Mouse (Mus musculus) hindbrain, embryonic 14.5 days (tissue): ENCODE results near the gene Cramp1l. TPM values are rescaled to one million over a fixed set of nuclear protein-coding genes. Genes with fewer than 3 reads are reported as not detected.

Source experiments
- polyA plus RNA-seq: library from polyadenylated mRNA; unstranded; fragments of >200 nt; fragmentation: Nextera tagmentation; extraction: Ambion mirVana; gene quantifications from 2 replicates; pipeline ENCODE4 v1.2.1, GENCODE M21; 2014

Gene Cramp1l
- polyA plus RNA-seq, 1 experiment from 2014 or later = 8.0 TPM

Other genes with a start within 250 kb of the Cramp1l start
- not detected in 2 replicates for gene Meiob, start 211.5 kb downstream of the Cramp1l start, polyA plus RNA-seq
- gene Hagh, start 175.6 kb downstream of the Cramp1l start, polyA plus RNA-seq = 71.5 and 73.0 TPM in 2 replicates
- gene Fahd1, start 165.4 kb downstream of the Cramp1l start, polyA plus RNA-seq = 22.4 and 23.3 TPM in 2 replicates
- 0.09 TPM in 1 of 2 replicates, not detected in the other for gene Igfals, start 149.8 kb downstream of the Cramp1l start, polyA plus RNA-seq
- 67.4 and 72.8 TPM in 2 replicates for gene Nubp2, start 129.4 kb downstream of the Cramp1l start, polyA plus RNA-seq
- 75.0 and 82.0 TPM in 2 replicates for gene Spsb3, start 129.1 kb downstream of the Cramp1l start, polyA plus RNA-seq
- gene Eme2, start 120.7 kb downstream of the Cramp1l start, polyA plus RNA-seq = 22.7 and 23.7 TPM in 2 replicates
- gene Mrps34, start 120.7 kb downstream of the Cramp1l start, polyA plus RNA-seq = 72.9 and 82.6 TPM in 2 replicates
- 85.6 and 95.8 TPM in 2 replicates for gene Nme3, start 119.3 kb downstream of the Cramp1l start, polyA plus RNA-seq
- gene Mapk8ip3, start 78.8 kb downstream of the Cramp1l start, polyA plus RNA-seq = 86.0 and 90.1 TPM in 2 replicates
- 58.2 and 60.6 TPM in 2 replicates for gene Jpt2, start 55.1 kb downstream of the Cramp1l start, polyA plus RNA-seq
- 15.9 and 20.9 TPM in 2 replicates for gene Ift140, start 297 bp upstream of the Cramp1l start, polyA plus RNA-seq
- 11.3 and 12.4 TPM in 2 replicates for gene Tmem204, start 67.8 kb upstream of the Cramp1l start, polyA plus RNA-seq
- 39.8 and 41.7 TPM in 2 replicates for gene Telo2, start 100.2 kb upstream of the Cramp1l start, polyA plus RNA-seq
- not detected in 2 replicates for gene Ptx4, start 105.0 kb upstream of the Cramp1l start, polyA plus RNA-seq
- gene Clcn7, start 117.6 kb upstream of the Cramp1l start, polyA plus RNA-seq = 28.1 and 29.4 TPM in 2 replicates
- gene Ccdc154, start 146.7 kb upstream of the Cramp1l start, polyA plus RNA-seq = not detected in 2 replicates
- gene Gm38655, start 159.7 kb upstream of the Cramp1l start, polyA plus RNA-seq = not detected in 2 replicates
- 30.3 and 31.5 TPM in 2 replicates for gene BC003965, start 168.8 kb upstream of the Cramp1l start, polyA plus RNA-seq
- 9.4 and 9.9 TPM in 2 replicates for gene Unkl, start 172.6 kb upstream of the Cramp1l start, polyA plus RNA-seq
- gene Gnptg, start 224.3 kb upstream of the Cramp1l start, polyA plus RNA-seq = 90.5 and 91.1 TPM in 2 replicates
- 52.1 and 53.4 TPM in 2 replicates for gene Tsr3, start 224.4 kb upstream of the Cramp1l start, polyA plus RNA-seq
- 10.8 and 15.9 TPM in 2 replicates for gene Baiap3, start 240.6 kb upstream of the Cramp1l start, polyA plus RNA-seq